Mouse (Mus musculus): ENCODE results near the gene Wdr59. TPM values are rescaled to one million over a fixed set of nuclear protein-coding genes. Genes with fewer than 3 reads are reported as not detected.

The Wdr59 gene
- polyA plus RNA-seq (2017; shearing (Covaris generic)): 6.6 TPM

DNA sequence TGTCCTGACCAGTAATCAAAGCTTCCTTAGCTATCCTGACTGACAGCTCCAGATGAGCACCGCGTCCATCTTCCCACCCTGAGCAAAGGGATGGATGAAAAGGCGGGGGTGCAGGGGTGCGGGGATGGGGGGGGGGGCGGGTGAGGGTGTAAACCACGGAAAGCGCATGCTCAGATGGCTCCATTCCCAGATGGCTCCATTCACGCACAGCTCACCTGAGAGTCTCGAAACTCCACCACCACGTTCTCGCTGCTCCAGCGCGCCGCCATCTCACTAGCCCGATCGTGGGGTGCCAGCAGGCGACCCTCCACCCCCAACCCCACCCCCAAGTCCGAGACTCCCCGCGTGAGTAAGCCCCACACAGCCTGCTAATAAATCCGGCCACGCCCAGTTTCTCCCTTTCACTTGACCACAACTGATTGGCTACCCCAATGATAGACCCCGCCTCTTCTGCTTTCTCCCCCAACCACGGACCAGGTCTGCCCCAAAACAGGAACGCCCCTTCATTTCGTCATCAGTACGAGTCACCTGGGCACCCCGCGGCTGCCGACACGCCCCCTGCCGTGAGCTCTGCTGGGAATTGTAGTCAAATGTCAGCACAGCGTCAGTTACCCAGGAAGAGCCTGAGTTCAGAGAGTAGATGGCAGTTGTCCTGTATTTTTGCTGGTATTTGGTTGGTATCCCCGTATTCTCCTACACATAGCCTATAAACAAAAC is at the start of gene Wdr59:
Gene Wdr59, minus strand, starts transcription at position 380 of the 717 bp plus-strand sequence.

DNA sequence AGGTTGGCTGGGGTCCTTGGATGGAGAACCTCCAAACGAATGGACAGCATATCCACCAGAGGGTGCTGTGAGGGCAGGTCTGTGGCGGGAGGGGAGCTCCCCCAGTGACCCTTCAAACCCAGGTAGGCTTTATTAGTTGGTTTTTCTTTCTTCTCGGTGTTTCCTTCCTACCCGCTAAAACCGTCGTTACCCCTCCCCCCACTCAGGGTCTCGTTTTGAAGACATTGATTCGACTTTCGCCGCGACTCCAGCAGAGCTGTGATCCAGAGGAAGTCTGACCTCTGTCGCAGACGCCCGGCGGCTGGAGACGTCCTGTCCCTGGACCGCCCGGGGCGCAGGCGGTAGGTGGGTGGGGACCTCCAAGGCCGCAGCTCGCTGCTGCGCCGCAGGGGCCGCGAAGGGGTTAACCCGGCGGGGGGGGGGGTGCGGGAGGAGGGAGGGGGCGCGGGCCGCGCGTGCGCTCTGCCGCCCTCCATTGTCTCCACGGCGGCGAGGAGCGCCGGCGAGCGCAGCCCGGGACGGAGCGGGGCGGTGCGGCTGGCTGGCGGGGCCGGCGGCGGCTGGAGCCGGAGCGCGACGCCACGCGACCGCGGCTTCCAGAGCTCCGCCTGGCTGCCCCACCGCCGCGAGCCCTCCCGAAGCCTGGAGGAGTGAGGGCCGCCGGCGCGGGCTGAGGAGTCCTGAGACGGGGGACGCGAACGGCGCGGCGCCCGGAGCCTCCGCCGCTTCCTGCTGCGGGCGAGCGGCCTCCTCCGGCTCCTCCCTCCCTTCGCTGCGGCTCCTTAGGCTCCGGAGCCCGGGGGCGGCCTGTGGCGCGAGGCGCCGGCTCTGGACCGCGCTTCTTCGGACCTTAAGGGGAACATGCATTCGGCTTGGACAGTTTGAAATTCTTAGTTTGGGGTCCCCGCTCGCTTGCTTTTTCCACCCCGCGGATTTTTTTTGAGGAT is 14.4 kb upstream of the Wdr59 start, which contains the start of gene Znrf1:
Gene Znrf1, plus strand, starts transcription at position 67 of the 947 bp plus-strand sequence.

Other genes with a start within 250 kb of the Wdr59 start
- gene Rfwd3, start 221.9 kb downstream of the Wdr59 start, polyA plus RNA-seq (2017; shearing (Covaris generic)): 33.2 TPM
- 2.1 TPM for gene Mlkl, start 183.9 kb downstream of the Wdr59 start, polyA plus RNA-seq (2017; shearing (Covaris generic))
- not detected for gene Fa2h, start 128.3 kb downstream of the Wdr59 start, polyA plus RNA-seq (2017; shearing (Covaris generic))
- gene Znrf1, start 14.0 kb upstream of the Wdr59 start, polyA plus RNA-seq (2017; shearing (Covaris generic)): 237 TPM
- 2.7 TPM for gene Ldhd, start 108.3 kb upstream of the Wdr59 start, polyA plus RNA-seq (2017; shearing (Covaris generic))
- 43.1 TPM for gene Zfp1, start 121.3 kb upstream of the Wdr59 start, polyA plus RNA-seq (2017; shearing (Covaris generic))
- gene Ctrb1, start 168.9 kb upstream of the Wdr59 start, polyA plus RNA-seq (2017; shearing (Covaris generic)): not detected
- gene Bcar1, start 221.7 kb upstream of the Wdr59 start, polyA plus RNA-seq (2017; shearing (Covaris generic)): 0.32 TPM